Mouse (Mus musculus): ENCODE data around the gene Sec22b.

DNA sequence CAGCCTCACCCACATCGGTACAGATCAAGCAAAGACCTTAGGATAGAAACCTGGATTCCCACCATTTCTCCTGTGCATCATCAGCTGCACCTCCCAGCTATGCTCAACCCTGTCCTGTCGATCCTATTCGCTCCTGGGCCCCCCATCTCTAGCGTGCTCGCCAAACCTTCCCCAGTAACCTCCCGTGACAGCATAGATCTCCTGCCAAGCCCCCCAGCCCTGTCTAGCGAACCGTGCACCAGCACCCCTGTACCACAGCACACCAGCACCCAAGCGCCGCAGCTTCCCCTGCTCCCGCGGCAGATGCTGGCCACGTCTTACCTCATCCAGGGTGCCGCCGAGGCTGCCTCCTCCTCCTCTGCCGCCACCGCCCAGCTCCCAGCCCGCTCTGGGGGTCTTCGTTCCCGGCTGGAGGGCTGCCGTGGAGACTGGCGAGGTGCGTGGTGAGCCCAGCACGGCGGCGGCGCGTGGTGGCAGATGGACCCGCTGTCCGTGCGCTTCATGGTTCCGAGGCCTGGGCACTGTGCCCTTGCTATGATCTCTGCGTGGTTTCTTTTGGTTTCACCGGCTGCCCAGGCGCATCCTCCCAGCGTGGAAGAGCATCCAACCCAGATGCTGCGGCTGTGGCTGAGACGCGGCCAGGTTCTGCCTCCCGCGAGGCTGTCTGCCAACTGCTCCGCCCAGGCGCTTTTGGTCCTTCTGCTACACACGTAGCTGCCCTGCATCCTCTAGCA is 12.7 kb upstream of the Sec22b start, which contains the start of gene Pde4dip:
- TF ChIP-seq CTCF (IDR thresholded peaks at IDR 0.05; ENCODE audit: low read depth) (no peak), EP300 (IDR thresholded peaks at IDR 0.05; ENCODE audit: low read depth) (no peak)

All from liver, embryonic 14.5 days (tissue).